Mouse (Mus musculus): Measurements from ENCODE around the gene Tmem45a. TPM values are rescaled to one million over a fixed set of nuclear protein-coding genes. Genes with fewer than 3 reads are reported as not detected.
"Not testable (repeated sequence)": the region's sequence is repeated elsewhere in the genome, so short reads cannot be mapped to it uniquely, and the experiment has no call there.

Tmem45a gene
- 6.7 and 10.1 TPM in 2 replicates for polyA plus RNA-seq (2015; fragmentation: Nextera tagmentation; extraction: Ambion mirVana)

GRCm38 (mm10) chr16:56885824-56886615, at the start of gene Tmem45a:
TSS of gene Tmem45a (minus strand) at chr16:56886166.
- DNase-seq (ENCODE audit: low spot score) = peak; percentile 91

GRCm38 (mm10) chr16:56928023-56928422, 42.1 kb upstream of the Tmem45a start, which contains the start of gene Lnp1:
TSS of gene Lnp1 (minus strand) at chr16:56928061.
- DNase-seq (ENCODE audit: low spot score) = no peak

- peak; percentile 54 for DNase-seq (ENCODE audit: low spot score)
Observed at GRCm38 (mm10) chr16:56920102-56920657, 34.2 kb upstream of the Tmem45a start.

- no peak for DNase-seq (ENCODE audit: low spot score)
Observed at GRCm38 (mm10) chr16:56917230-56917629, 31.3 kb upstream of the Tmem45a start.

GRCm38 (mm10) chr16:56908986-56909385, 23.0 kb upstream of the Tmem45a start:
- DNase-seq (ENCODE audit: low spot score) = no peak

- DNase-seq (ENCODE audit: low spot score) = not testable (repeated sequence)
Observed at GRCm38 (mm10) chr16:56902206-56902605, 16.2 kb upstream of the Tmem45a start.

GRCm38 (mm10) chr16:56891583-56891982, 5.6 kb upstream of the Tmem45a start:
- no peak for DNase-seq (ENCODE audit: low spot score)

- DNase-seq (ENCODE audit: low spot score) = no peak
Observed at GRCm38 (mm10) chr16:56886616-56887116, 700 bp upstream of the Tmem45a start.

- DNase-seq (ENCODE audit: low spot score) = no peak
Observed at GRCm38 (mm10) chr16:56884811-56885210, 1.2 kb downstream of the Tmem45a start.

- no peak for DNase-seq (ENCODE audit: low spot score)
Observed at GRCm38 (mm10) chr16:56873410-56873809, 12.6 kb downstream of the Tmem45a start.

- no peak for DNase-seq (ENCODE audit: low spot score)
Observed at GRCm38 (mm10) chr16:56870458-56870857, 15.5 kb downstream of the Tmem45a start.

- DNase-seq (ENCODE audit: low spot score) = no peak
Observed at GRCm38 (mm10) chr16:56868361-56868760, 17.6 kb downstream of the Tmem45a start.

- no peak for DNase-seq (ENCODE audit: low spot score)
Observed at GRCm38 (mm10) chr16:56867591-56867990, 18.4 kb downstream of the Tmem45a start.

GRCm38 (mm10) chr16:56852841-56853587, 33.0 kb downstream of the Tmem45a start:
- DNase-seq (ENCODE audit: low spot score) = no peak

- DNase-seq (ENCODE audit: low spot score) = no peak
Observed at GRCm38 (mm10) chr16:56842988-56843387, 43.0 kb downstream of the Tmem45a start.

- DNase-seq (ENCODE audit: low spot score) = no peak
Observed at GRCm38 (mm10) chr16:56833312-56833711, 52.7 kb downstream of the Tmem45a start.

- no peak for DNase-seq (ENCODE audit: low spot score)
Observed at GRCm38 (mm10) chr16:56831986-56832385, 54.0 kb downstream of the Tmem45a start.

- no peak for DNase-seq (ENCODE audit: low spot score)
Observed at GRCm38 (mm10) chr16:56801370-56802109, 84.4 kb downstream of the Tmem45a start.

GRCm38 (mm10) chr16:56800946-56801345, 85.0 kb downstream of the Tmem45a start:
- DNase-seq (ENCODE audit: low spot score) = no peak

- peak; percentile 56 for DNase-seq (ENCODE audit: low spot score)
Observed at GRCm38 (mm10) chr16:56800469-56800868, 85.5 kb downstream of the Tmem45a start.

- DNase-seq (ENCODE audit: low spot score) = no peak
Observed at GRCm38 (mm10) chr16:56799541-56800029, 86.4 kb downstream of the Tmem45a start.

Data from thymus, postnatal 0 days (tissue).